Mouse (Mus musculus): Measurements from ENCODE around the gene Lyzl4. TPM values are rescaled to one million over a fixed set of nuclear protein-coding genes. Genes with fewer than 3 reads are reported as not detected.

The Lyzl4 gene
- polyA plus RNA-seq (2017; shearing (Covaris generic)) = not detected

GRCm38 (mm10) chr9:121642001-121642400 lies at the start of gene Lyzl4:
Gene Lyzl4, minus strand, starts transcription at chr9:121642096.

GRCm38 (mm10) chr9:121642401-121643181 lies 695 bp upstream of the Lyzl4 start, which contains the start of gene Vipr1:
Gene Vipr1, plus strand, starts transcription at chr9:121642716.

Other genes starting within 250 kb of the Lyzl4 start
- gene Cck, start 146.4 kb downstream of the Lyzl4 start, polyA plus RNA-seq (2017; shearing (Covaris generic)) = not detected
- gene Vipr1, start 620 bp upstream of the Lyzl4 start, polyA plus RNA-seq (2017; shearing (Covaris generic)) = 21.9 TPM
- gene Sec22c, start 63.4 kb upstream of the Lyzl4 start, polyA plus RNA-seq (2017; shearing (Covaris generic)) = 19.0 TPM
- gene Ss18l2, start 68.2 kb upstream of the Lyzl4 start, polyA plus RNA-seq (2017; shearing (Covaris generic)) = 18.1 TPM
- 165 TPM for gene Nktr, start 77.1 kb upstream of the Lyzl4 start, polyA plus RNA-seq (2017; shearing (Covaris generic))
- 0.35 TPM for gene Zfp651, start 117.2 kb upstream of the Lyzl4 start, polyA plus RNA-seq (2017; shearing (Covaris generic))
- gene Klhl40, start 135.5 kb upstream of the Lyzl4 start, polyA plus RNA-seq (2017; shearing (Covaris generic)) = not detected
- not detected for gene Hhatl, start 150.4 kb upstream of the Lyzl4 start, polyA plus RNA-seq (2017; shearing (Covaris generic))
- gene Ccdc13, start 197.4 kb upstream of the Lyzl4 start, polyA plus RNA-seq (2017; shearing (Covaris generic)) = not detected
- gene Higd1a, start 216.3 kb upstream of the Lyzl4 start, polyA plus RNA-seq (2017; shearing (Covaris generic)) = 110 TPM

All from effector memory CD4-positive, alpha-beta T cell, adult 5 months (primary cell).